Mouse (Mus musculus): Measurements from ENCODE around the gene Ostc. TPM values are rescaled to one million over a fixed set of nuclear protein-coding genes. Genes with fewer than 3 reads are reported as not detected.

Ostc gene
- polyA plus RNA-seq, 1 experiment from 2014 or later, result 354 TPM

DNA sequence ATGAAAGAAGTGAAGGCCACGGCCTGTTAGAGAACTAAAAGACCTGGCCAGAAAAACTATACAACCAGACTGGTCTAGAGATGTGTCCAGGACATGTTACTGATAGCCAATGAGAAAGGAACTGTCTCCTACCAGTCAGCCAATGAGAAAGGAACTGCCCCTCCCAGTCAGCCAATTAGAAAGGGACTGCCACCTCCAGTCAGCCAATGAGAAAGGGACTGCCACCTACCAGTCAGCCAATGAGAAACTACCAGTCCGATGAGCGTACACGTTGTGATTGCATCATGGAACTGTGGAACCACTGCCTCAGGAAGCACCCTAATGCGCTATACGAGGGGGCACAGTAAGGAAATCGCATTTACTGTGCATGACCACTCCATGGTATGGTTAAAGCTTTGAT lies 14.5 kb downstream of the Ostc start:
- ATAC-seq (replicated peaks; ENCODE audit: low FRiP score), result no peak
- Histone ChIP-seq H3K36me3 (peaks cover 54% of the 10 kb centered on the region), H3K9me3 (replicated peaks) (no peaks in the 10 kb centered on the region), H3K27ac (no peak overlapping the region), H3K4me1 (peaks cover 13% of the 10 kb centered on the region), H3K4me3 (replicated peaks) (no peak overlapping the region), H3K9ac (no peak overlapping the region), H3K27me3 (no peaks in the 10 kb centered on the region), H3K4me2 (no peak overlapping the region)
- WGBS, result 96% methylated on average over 7 of the region's 7 CpGs

DNA sequence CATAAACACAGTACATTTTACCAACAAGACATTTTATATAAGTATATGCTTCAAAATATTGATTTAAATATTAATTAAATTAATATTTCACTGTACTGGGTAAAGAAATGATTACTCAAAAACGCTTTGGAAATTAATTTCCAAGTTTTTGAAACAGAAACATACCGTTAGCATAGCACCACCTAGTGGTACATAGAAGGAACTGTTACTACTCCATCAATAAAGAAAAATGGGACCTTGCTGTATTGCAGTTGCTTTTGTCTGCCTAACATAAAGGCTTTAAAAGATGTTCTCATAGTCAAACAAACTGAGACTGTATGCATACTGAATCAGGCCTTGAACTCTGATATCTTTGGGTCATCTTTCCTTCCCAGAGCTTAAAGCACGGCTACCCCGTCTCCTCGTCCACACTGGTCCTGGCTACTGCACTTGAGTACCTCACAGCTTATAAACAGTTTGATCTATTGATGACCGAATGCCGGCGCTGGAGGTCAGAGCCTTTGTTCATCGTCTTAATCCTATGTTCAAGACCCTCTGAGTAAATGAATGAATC lies 15.1 kb downstream of the Ostc start:
- no peaks in the 10 kb centered on the region for H3K9me3 ChIP-seq (replicated peaks)
- H3K4me3 ChIP-seq (replicated peaks), result no peak overlapping the region
- H3K9ac ChIP-seq, result no peak overlapping the region
- whole genome bisulfite sequencing, result 69% methylated on average over 9 of the region's 9 CpGs
- H3K4me2 ChIP-seq, result no peak overlapping the region
- H3K36me3 ChIP-seq, result peaks cover 48% of the 10 kb centered on the region
- H3K27ac ChIP-seq, result no peak overlapping the region
- H3K27me3 ChIP-seq, result no peaks in the 10 kb centered on the region
- no peak for ATAC-seq (replicated peaks; ENCODE audit: low FRiP score)
- peaks cover 13% of the 10 kb centered on the region for H3K4me1 ChIP-seq

DNA sequence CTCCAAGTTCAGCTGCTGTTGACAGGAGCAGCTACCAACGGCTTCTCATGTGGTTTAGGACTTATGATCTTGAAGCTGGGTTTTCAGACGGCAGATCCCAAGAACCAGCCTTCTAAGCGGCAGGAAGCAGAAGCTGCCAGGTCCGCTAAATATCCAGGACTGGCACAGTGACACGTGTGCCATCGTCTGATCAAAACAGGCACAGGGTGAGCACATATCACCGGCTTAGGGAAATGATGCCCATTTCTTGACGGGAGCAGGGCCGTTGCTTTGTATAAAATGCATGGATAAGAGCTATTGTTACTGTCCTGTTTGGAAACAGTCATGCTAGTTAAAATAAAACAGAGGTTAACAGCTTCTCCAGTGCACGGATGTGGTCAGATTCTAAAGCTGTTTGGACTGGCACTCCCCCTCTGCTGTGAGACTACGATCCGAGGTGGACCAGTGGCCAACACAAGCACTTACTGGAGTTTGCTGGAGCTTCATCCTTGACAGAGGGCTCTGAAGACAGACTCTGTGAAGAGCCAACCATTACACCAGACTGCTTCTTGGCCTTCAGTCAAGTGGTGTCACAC lies 17.6 kb downstream of the Ostc start:
- peak; percentile 49 for ATAC-seq (replicated peaks; ENCODE audit: low FRiP score)
- peak overlapping the region; percentile 75 for H3K27ac ChIP-seq
- 29% methylated on average over 12 of the region's 12 CpGs for WGBS

DNA sequence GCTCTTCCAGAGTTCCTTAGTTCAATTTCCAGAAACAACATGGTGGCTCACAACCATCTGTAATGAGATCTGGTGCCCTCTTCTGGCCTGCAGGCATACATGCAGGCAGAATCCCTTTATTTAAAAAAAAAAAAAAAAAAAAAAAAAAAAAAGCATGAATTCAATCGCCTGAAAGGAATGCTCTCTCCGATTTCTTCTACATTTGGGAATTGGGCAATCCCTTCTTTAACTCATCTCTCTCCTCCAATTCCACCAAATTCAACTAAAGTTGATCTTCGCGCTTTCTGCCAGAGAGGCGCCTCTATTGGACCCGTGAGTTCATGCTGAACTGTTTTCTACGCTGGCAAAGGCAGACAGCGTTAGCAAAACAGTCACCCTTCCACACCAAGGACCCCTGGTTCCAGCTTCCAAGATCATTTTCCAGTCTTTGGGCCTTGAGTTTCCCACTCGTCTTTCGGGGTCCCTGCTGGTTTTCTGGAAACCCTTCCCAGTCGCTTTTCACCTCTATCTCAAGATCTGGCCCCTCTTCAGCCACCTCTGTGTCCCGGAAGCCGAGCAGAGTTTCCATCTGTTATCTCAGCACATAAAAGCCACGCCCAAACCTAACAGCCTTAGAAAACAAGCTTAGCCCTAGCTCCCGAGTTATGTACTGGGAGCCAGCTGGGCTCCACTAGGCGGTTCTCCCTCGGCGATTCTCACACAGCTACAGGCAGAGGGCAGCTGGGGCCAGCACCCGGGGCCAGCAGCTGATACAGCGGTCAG lies 18.2 kb downstream of the Ostc start:
- no peaks in the 10 kb centered on the region for H3K27me3 ChIP-seq
- peak; percentile 84 for ATAC-seq (replicated peaks; ENCODE audit: low FRiP score)
- WGBS, result 9% methylated on average over 20 of the region's 20 CpGs
- peak overlapping the region; percentile 39 for H3K4me3 ChIP-seq (replicated peaks)
- no peak overlapping the region; the same call in 1 of the 2 replicates for H3K9ac ChIP-seq
- peak overlapping the region; percentile 75 for H3K27ac ChIP-seq
- H3K4me2 ChIP-seq, result peak overlapping the region; percentile 65
- peaks cover 13% of the 10 kb centered on the region for H3K4me1 ChIP-seq
- no peaks in the 10 kb centered on the region for H3K9me3 ChIP-seq (replicated peaks)
- H3K36me3 ChIP-seq, result peaks cover 18% of the 10 kb centered on the region

More for the DNA sequence above, 17.6 kb downstream of the Ostc start:
- H3K4me3 ChIP-seq (replicated peaks), result peak overlapping the region; percentile 39
- no peaks in the 10 kb centered on the region for H3K27me3 ChIP-seq
- no peak overlapping the region for H3K9ac ChIP-seq
- peaks cover 25% of the 10 kb centered on the region for H3K36me3 ChIP-seq
- H3K9me3 ChIP-seq (replicated peaks), result no peaks in the 10 kb centered on the region
- H3K4me1 ChIP-seq, result peaks cover 13% of the 10 kb centered on the region
- H3K4me2 ChIP-seq, result peak overlapping the region; percentile 65

DNA sequence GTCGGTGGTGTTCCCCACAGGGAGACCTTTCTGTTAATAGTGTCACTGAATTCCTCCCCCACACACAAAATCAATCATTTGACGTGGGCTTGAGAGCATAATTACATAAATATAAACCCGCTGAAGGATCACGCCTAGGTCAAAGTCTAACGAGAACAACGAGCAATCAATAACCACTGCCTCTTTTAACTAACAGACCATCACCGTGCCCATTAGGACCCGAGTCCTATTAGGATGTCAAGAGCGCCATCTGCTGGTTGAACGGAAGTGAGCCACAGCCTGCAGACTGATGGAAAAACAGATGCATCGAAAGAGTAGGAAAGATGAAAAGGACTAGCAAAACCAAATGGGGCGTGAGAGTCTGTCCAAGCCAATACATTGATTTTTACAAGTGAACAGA lies 19.6 kb downstream of the Ostc start:
- Histone ChIP-seq H3K36me3 (peaks cover 6% of the 10 kb centered on the region), H3K4me3 (replicated peaks) (no peak overlapping the region), H3K9ac (no peak overlapping the region), H3K27ac (no peak overlapping the region), H3K4me1 (peaks cover 13% of the 10 kb centered on the region), H3K9me3 (replicated peaks) (no peaks in the 10 kb centered on the region), H3K4me2 (peak overlapping the region; percentile 27; the same call in 1 of the 2 replicates), H3K27me3 (no peaks in the 10 kb centered on the region)
- 12% methylated on average over 12 of the region's 12 CpGs for WGBS
- no peak for ATAC-seq (replicated peaks; ENCODE audit: low FRiP score)

DNA sequence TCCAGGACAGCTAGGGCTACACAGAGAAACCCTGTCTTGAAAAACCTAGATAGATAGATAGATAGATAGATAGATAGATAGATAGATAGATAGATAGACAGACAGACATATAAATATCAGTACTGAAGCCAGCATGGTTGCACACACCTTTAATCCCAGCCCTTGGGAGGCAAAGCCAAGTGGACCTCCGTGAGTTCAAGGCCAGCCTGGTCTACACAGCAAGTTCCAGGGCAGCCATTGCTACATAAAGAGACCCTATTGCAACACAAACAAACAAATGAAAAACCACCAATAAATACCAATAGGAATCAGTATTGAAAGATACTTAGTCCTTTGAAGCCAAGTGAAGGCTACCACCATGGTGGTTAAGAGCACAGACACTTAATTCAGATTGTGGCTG lies 22.2 kb downstream of the Ostc start:
- Histone ChIP-seq H3K4me1 (peaks cover 12% of the 10 kb centered on the region), H3K36me3 (no peaks in the 10 kb centered on the region), H3K27me3 (no peaks in the 10 kb centered on the region), H3K9me3 (replicated peaks) (no peaks in the 10 kb centered on the region), H3K4me3 (replicated peaks) (no peak overlapping the region), H3K9ac (no peak overlapping the region), H3K27ac (no peak overlapping the region), H3K4me2 (no peak overlapping the region)
- 95% methylated on average over 1 of the region's 1 CpGs for WGBS
- no peak for ATAC-seq (replicated peaks; ENCODE audit: low FRiP score)

- no peak overlapping the region for H3K27ac ChIP-seq
- H3K9me3 ChIP-seq (replicated peaks), result no peaks in the 10 kb centered on the region
- ATAC-seq (replicated peaks; ENCODE audit: low FRiP score), result no peak
- no peaks in the 10 kb centered on the region for H3K4me1 ChIP-seq
- H3K9ac ChIP-seq, result no peak overlapping the region
- WGBS, result 88% methylated on average over 8 of the region's 8 CpGs
- H3K4me2 ChIP-seq, result no peak overlapping the region
- H3K4me3 ChIP-seq (replicated peaks), result no peak overlapping the region
- no peaks in the 10 kb centered on the region for H3K36me3 ChIP-seq
- no peaks in the 10 kb centered on the region for H3K27me3 ChIP-seq
These were observed 24.3 kb downstream of the Ostc start for GRCm38 (mm10) chr3:130685014-130685366.

DNA sequence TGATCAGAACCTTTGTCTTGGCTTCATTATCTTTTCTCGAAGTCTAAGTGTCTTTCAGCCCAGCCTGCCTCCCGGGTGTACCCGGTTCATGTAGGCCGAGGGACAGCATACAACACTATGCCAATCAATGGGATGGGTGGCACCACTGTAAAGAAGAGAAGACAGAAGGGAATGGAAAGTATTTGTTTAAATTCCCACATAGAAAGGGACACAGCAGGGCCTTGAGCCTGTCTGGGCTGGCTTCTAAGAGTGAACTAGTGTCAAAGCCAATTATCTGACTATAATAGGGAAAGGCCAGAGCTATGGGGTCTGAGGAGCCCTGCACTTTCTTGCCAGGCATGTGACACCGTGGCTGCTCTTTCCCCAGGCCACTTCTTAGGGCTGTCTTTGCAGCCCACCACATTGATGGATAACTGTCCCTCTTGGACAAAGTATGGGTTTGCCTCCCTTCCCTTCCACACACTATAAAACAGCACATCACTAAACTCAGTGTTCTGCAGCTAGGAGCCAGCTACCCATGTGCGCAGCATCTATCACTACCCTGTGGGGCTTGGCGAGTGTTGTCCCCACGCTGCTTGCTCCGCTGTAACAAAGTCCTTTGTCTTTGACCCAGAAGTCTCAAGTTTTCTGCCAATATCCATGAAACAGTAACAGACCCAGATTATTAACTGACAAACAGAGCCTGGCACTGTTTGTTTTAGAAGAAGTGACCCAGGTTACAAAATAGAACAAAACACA lies 24.8 kb downstream of the Ostc start:
- ATAC-seq (replicated peaks; ENCODE audit: low FRiP score), result no peak

DNA sequence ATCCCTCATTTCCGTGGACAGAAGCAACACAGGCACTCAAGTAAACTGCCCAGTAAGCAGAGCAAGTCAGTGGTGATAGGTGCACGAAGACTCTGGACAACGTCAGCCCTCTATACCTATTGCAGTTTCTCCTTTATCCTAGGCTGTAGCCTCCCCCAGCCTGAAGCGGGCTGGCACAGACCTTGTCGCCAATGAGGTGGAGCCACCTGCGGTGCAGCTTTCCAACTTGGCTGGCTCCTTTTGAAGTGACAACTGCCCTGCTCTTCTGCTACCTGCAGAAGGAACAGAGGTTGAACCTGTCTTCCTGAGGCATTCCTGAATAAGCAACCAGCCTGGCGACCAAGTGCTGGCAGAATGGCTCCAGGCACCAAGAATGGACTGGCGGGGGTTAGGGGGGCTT lies 25.4 kb downstream of the Ostc start:
- no peaks in the 10 kb centered on the region for H3K27me3 ChIP-seq

More for the DNA sequence above, 24.8 kb downstream of the Ostc start:
- Histone ChIP-seq H3K9me3 (replicated peaks) (no peaks in the 10 kb centered on the region), H3K27me3 (no peaks in the 10 kb centered on the region), H3K27ac (no peak overlapping the region), H3K9ac (no peak overlapping the region), H3K36me3 (no peaks in the 10 kb centered on the region), H3K4me1 (no peaks in the 10 kb centered on the region), H3K4me2 (no peak overlapping the region), H3K4me3 (replicated peaks) (no peak overlapping the region)
- 86% methylated on average over 9 of the region's 9 CpGs for whole genome bisulfite sequencing

DNA sequence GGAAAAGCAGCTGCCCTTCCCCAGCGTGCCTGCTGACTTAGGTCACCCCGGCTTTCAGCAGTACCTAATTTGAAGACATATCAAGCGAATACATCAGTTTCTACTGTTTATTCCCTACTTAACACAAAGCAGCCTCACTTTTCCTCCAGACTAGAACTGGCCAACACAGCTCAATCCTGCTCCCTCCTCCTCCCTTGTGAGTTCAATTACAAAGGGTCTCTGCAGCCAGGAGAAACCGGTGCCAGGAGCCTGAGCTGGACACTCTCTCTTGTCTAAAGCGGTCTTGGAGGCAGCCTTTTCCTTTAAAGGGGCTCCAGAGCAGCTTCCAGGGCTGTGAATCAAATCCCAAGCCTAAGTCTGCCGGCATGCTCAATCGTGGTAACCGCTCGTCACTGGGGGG lies 27.1 kb downstream of the Ostc start:
- Histone ChIP-seq H3K4me3 (replicated peaks) (no peak overlapping the region), H3K27ac (no peak overlapping the region), H3K27me3 (no peaks in the 10 kb centered on the region), H3K4me1 (no peaks in the 10 kb centered on the region), H3K9ac (no peak overlapping the region), H3K36me3 (no peaks in the 10 kb centered on the region), H3K4me2 (no peak overlapping the region), H3K9me3 (replicated peaks) (no peaks in the 10 kb centered on the region)
- no peak for ATAC-seq (replicated peaks; ENCODE audit: low FRiP score)
- 78% methylated on average over 9 of the region's 9 CpGs for WGBS

More for the DNA sequence above, 25.4 kb downstream of the Ostc start:
- Histone ChIP-seq H3K4me2 (no peak overlapping the region), H3K27ac (no peak overlapping the region), H3K4me1 (no peaks in the 10 kb centered on the region), H3K4me3 (replicated peaks) (no peak overlapping the region), H3K36me3 (no peaks in the 10 kb centered on the region), H3K9ac (no peak overlapping the region), H3K9me3 (replicated peaks) (no peaks in the 10 kb centered on the region)
- no peak for ATAC-seq (replicated peaks; ENCODE audit: low FRiP score)
- 87% methylated on average over 8 of the region's 8 CpGs for WGBS

- Histone ChIP-seq H3K36me3 (no peaks in the 10 kb centered on the region), H3K27me3 (no peaks in the 10 kb centered on the region), H3K9ac (no peak overlapping the region), H3K9me3 (replicated peaks) (no peaks in the 10 kb centered on the region), H3K4me1 (no peaks in the 10 kb centered on the region), H3K4me3 (replicated peaks) (no peak overlapping the region), H3K4me2 (no peak overlapping the region), H3K27ac (no peak overlapping the region)
- 61% methylated on average over 2 of the region's 2 CpGs for WGBS
- no peak for ATAC-seq (replicated peaks; ENCODE audit: low FRiP score)
These were observed 28.0 kb downstream of the Ostc start for GRCm38 (mm10) chr3:130681226-130681625.
